Mouse (Mus musculus) ES-E14 (cell line): Measurements from ENCODE around the gene Tmem214. TPM values are rescaled to one million over a fixed set of nuclear protein-coding genes. Genes with fewer than 3 reads are reported as not detected.

Source experiments
- DNase-seq: peaks from one replicate; pipeline ENCODE4 v3.0.0-alpha.2; 2013; ENCODE audit warnings: low read depth, low spot score
- H3K27ac ChIP-seq: 2 replicates; pipeline ENCODE4 v1.5.1; 2012; ENCODE audit warnings: low read depth, mild to moderate bottlenecking, low read length, moderate library complexity, mixed read lengths; ENCODE audit not compliant: poor library complexity, insufficient read depth, severe bottlenecking
- H3K36me3 ChIP-seq: 2 replicates; pipeline ENCODE4 v1.6.1; 2012; ENCODE audit warnings: mild to moderate bottlenecking, low read length, moderate library complexity, mixed read lengths; ENCODE audit not compliant: control insufficient read depth, poor library complexity, insufficient read depth, severe bottlenecking
- H3K4me1 ChIP-seq, 2 experiments: fragments of 150-350 bp in 1 of 2; sonication (generic) in 1 of 2; 2 replicates each; pipeline ENCODE4 v1.6.1; 2012; ENCODE audit warnings: low read length in 2 of 2, mild to moderate bottlenecking in 1 of 2, mixed read lengths in 1 of 2; ENCODE audit not compliant: control insufficient read depth in 2 of 2, insufficient read depth in 2 of 2, poor library complexity in 1 of 2
- H3K4me3 ChIP-seq, 2 experiments: fragments of 150-350 bp in 1 of 2; sonication (generic) in 1 of 2; 2 replicates each; pipeline ENCODE4 v1.5.1; 2012; ENCODE audit warnings: low read length in 2 of 2, low read depth in 1 of 2, mild to moderate bottlenecking in 1 of 2, mixed read lengths in 1 of 2; ENCODE audit not compliant: insufficient read depth in 1 of 2, poor library complexity in 1 of 2, severe bottlenecking in 1 of 2
- H3K9ac ChIP-seq: 2 replicates; pipeline ENCODE4 v1.6.1; 2012; ENCODE audit warnings: low read depth, mild to moderate bottlenecking, low read length, mixed read lengths; ENCODE audit not compliant: poor library complexity, insufficient read depth, severe bottlenecking
- H3K9me3 ChIP-seq: fragments of 150-350 bp; sonication (generic); 2 replicates; pipeline ENCODE4 v1.6.1; 2012; ENCODE audit warnings: low read depth, mild to moderate bottlenecking, low read length; ENCODE audit not compliant: control insufficient read depth, insufficient read depth
- CHD2 ChIP-seq: IDR thresholded peaks from 2 replicates; pipeline ENCODE4 v1.6.1; 2014; ENCODE audit warnings: mild to moderate bottlenecking, low read depth, low read length, inconsistent platforms
- HCFC1 ChIP-seq: IDR thresholded peaks from 2 replicates; pipeline ENCODE4 v1.6.1; 2012; ENCODE audit warnings: low read length, inconsistent platforms, borderline replicate concordance; ENCODE audit not compliant: insufficient read depth
- MAFK ChIP-seq: IDR thresholded peaks from 2 replicates; pipeline ENCODE4 v1.6.1; 2014; ENCODE audit warnings: mild to moderate bottlenecking, low read depth, low read length, inconsistent platforms; ENCODE audit not compliant: insufficient read depth
- ZC3H11A ChIP-seq: IDR thresholded peaks from 2 replicates; pipeline ENCODE4 v1.6.1; 2012; ENCODE audit warnings: low read depth, mild to moderate bottlenecking, inconsistent platforms, low read length, borderline replicate concordance
- ZNF384 ChIP-seq: IDR thresholded peaks from 2 replicates; pipeline ENCODE4 v1.6.1; 2012; ENCODE audit warnings: low read depth, low read length, inconsistent platforms
- in situ Hi-C, 2 experiments: fragments of 600-800 bp; cut with MboI; formaldehyde crosslinking; loops; one replicate each; pipeline ENCODE4 v1.15.1; 2025; ENCODE audit warnings: low sequenced_read_pairs in 2 of 2, inconsistent platforms in 1 of 2; ENCODE audit not compliant: unreplicated experiment in 2 of 2
- total RNA-seq: library from RNA; depleted of rRNA; stranded (reverse); fragments of 300-350 nt; gene quantifications from 2 replicates; pipeline ENCODE4 v1.2.3, GENCODE M21; 2012

Tmem214 gene
- total RNA-seq, 1 experiment = 66.9 TPM

DNA sequence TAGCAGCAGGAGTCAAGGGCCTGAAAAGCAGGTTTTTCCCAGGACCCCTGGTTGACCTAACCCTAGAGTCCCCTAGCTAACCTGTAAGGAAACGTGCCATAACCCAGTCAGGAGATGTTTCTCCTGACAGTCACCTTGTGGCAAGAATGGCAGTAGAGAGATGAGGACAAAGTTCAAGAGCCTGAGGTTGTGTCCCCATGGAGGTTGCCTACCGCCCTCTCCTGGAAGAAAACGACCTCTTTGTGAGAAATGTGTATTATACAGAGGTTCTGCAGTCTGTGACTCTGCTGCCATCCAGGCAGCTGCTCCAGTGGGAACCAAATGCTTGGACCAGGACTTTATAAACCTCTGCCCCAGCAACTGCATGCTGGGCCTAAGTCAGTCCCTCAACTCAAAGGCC is 12.1 kb upstream of the Tmem214 start:
- H3K4me3 ChIP-seq = no peak overlapping the region
- no peaks in the 10 kb centered on the region for H3K4me1 ChIP-seq
- no peaks in the 10 kb centered on the region for H3K36me3 ChIP-seq
- in situ Hi-C loops = no loop called here
- H3K9me3 ChIP-seq = no peaks in the 10 kb centered on the region
- DNase-seq = no peak
- no peak overlapping the region for H3K9ac ChIP-seq
- H3K27ac ChIP-seq = no peak overlapping the region
- TF ChIP-seq HCFC1 (no peak), ZC3H11A (no peak), ZNF384 (no peak), MAFK (no peak), CHD2 (no peak)

DNA sequence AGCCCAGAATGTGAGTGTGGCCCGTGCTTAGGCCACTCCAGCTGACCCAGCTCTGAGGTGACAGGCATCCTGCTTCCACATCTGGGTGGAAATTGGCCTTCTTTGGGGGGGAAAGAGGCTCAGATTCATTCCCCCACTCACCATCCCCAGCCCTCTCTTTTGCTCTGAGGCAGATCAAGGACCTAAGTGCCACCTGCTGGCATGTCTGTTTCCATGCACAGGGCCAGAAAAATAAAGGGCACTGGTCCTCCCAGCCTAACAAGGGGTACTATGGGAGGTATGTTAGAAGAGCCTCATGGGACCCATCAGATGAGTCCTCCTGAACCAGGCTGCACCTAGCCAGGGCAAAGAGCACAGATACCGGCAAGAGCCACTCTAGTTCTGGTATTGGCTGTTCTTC is 11.7 kb upstream of the Tmem214 start:
- Histone ChIP-seq H3K4me1 (no peaks in the 10 kb centered on the region), H3K9me3 (no peaks in the 10 kb centered on the region), H3K4me3 (no peak overlapping the region), H3K27ac (no peak overlapping the region), H3K9ac (no peak overlapping the region), H3K36me3 (no peaks in the 10 kb centered on the region)
- in situ Hi-C loops = no loop called here
- TF ChIP-seq HCFC1 = no peak
- no peak for TF ChIP-seq ZNF384
- no peak for TF ChIP-seq MAFK
- TF ChIP-seq ZC3H11A = no peak
- DNase-seq = no peak

DNA sequence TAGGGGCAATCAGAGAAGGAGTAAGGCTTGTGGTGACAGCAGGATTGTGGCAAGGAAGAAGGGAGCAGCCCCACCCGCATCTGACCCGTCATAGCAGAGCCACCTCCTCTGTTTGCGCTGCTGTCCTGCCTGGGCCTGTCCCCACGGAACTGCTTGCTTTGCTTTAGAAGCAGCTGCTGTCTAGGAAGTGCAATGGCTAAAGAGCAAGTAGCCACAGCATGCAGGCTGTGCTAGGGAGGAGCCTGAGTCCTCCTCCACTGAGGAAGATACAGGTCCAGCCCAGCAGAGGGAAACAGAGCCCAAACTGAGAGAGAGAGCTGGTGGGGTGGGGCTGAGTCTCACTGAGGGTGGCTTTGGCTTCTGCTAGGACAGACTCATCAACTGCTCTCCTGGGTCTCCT is 4.0 kb upstream of the Tmem214 start:
- Histone ChIP-seq H3K36me3 (no peaks in the 10 kb centered on the region), H3K4me1 (peaks cover 0 to 10% of the 10 kb centered on the region in 2 experiments; a peak in 2 of 4 replicates), H3K4me3 (no peak overlapping the region), H3K9me3 (no peaks in the 10 kb centered on the region), H3K27ac (no peak overlapping the region), H3K9ac (no peak overlapping the region)
- in situ Hi-C loops = no loop called here
- TF ChIP-seq HCFC1 = no peak
- no peak for TF ChIP-seq ZC3H11A
- no peak for TF ChIP-seq MAFK
- no peak for TF ChIP-seq ZNF384
- no peak for TF ChIP-seq CHD2
- DNase-seq = no peak

DNA sequence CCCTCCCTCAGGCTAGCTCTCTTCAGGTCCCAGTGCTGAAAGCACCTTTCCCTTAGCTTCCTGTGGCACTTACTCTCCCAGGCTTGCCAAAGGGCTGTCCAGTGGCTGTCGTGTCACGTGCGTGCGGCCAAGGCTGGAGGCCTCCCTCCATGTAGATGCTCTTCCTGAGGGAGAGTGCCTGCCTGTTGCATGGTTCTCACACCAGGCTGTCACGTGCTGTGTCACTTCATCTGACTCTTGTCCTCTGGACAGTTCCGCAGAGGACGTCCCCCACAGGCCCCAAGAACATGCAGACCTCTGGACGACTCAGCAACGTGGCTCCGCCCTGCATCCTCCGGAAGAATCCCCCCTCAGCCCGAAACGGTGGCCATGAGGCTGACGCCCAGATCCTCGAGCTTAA is 3.5 kb upstream of the Tmem214 start:
- in situ Hi-C loops = no loop called here
- H3K4me3 ChIP-seq = no peak overlapping the region
- H3K27ac ChIP-seq = no peak overlapping the region
- TF ChIP-seq MAFK = no peak
- no peak for TF ChIP-seq HCFC1
- TF ChIP-seq ZC3H11A = no peak
- TF ChIP-seq ZNF384 = no peak
- no peak for TF ChIP-seq CHD2
- H3K36me3 ChIP-seq = no peaks in the 10 kb centered on the region
- H3K9ac ChIP-seq = no peak overlapping the region
- H3K4me1 ChIP-seq = peaks cover 0 to 10% of the 10 kb centered on the region in 2 experiments; a peak in 2 of 4 replicates
- no peak for DNase-seq
- no peaks in the 10 kb centered on the region for H3K9me3 ChIP-seq

DNA sequence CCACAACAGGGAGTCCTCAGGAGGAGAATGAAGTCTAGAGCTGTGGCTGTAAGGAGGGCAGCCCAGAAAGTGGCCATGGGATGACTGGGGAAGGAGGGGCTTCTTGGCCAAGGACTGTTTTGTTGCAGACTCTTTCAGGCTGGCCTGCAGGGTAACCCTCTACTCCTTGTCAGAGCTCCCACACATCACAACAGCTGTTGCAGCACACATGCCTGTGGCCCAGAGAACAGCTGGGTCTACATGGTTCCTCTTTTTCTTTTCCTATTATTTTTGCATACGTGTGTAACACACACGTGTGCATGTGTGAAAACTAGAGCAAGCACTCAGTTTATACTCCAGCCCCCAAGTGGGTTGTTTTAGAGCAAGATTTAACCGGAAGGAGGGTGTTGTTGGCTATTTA is 941 bp upstream of the Tmem214 start:
- Histone ChIP-seq H3K27ac (no peak overlapping the region), H3K9me3 (no peaks in the 10 kb centered on the region), H3K36me3 (peaks cover 6% of the 10 kb centered on the region), H3K4me1 (peaks cover 0 to 10% of the 10 kb centered on the region in 2 experiments; a peak in 2 of 4 replicates), H3K9ac (no peak overlapping the region), H3K4me3 (no peak overlapping the region)
- TF ChIP-seq MAFK (no peak), ZNF384 (no peak), CHD2 (no peak), ZC3H11A (no peak), HCFC1 (no peak)
- in situ Hi-C loops = no loop called here
- DNase-seq = no peak
